Comparison of ENCODE assay signal across 8 mouse cellular contexts in the genomic region with DNA sequence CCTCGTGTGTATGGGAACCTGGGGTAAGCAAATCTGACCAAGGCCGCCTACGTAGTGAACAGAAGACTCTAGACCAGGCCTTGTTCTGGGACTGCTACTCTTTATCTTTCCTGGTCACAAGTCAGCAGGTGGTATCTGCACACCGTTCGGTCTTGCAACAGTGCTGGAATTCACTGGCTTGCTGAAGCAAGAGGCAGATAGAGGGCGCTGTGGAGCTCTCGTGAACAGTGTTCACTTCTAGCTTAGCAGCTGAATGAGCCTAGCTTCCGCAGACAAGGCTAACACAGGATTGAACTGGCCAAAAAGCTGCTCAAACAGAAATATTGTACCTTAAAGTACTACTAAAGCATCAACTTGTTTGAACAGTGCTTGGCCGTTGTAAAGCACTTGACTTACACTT.
A peak's percentile ranks its signal among the peaks of the same experiment; 100 is the strongest.
DNase-seq lines count a peak whose midpoint lies in the region; ATAC-seq and TF ChIP-seq lines count a peak whose summit lies in the region.

No protein-coding gene starts in this region.

- TF ChIP-seq CTCF in kidney, adult 2 months (conservative IDR thresholded peaks at IDR 0.05; ENCODE audit: insufficient read depth, insufficient read length, low read depth, low read length), result peak; percentile 99

- H3K27me3 ChIP-seq in heart, embryonic 11.5 days (ENCODE audit: control insufficient read depth, insufficient read depth, low read length), result no peaks in the 10 kb centered on the region
- H3K27me3 ChIP-seq in kidney, adult 2 months (replicated peaks; ENCODE audit: control insufficient read depth, insufficient read depth, low read length), result no peaks in the 10 kb centered on the region
- H3K27me3 ChIP-seq in limb, embryonic 14.5 days (ENCODE audit: control insufficient read depth, insufficient read depth, low read length), result no peaks in the 10 kb centered on the region
- H3K27me3 ChIP-seq in midbrain, embryonic 16.5 days (ENCODE audit: control insufficient read depth, insufficient read depth, low read depth, low read length), result no peaks in the 10 kb centered on the region
- no peaks in the 10 kb centered on the region for H3K27me3 ChIP-seq in splenic B cell, adult 2 months (ENCODE audit: control insufficient read depth, insufficient read depth, low read length, poor library complexity, severe bottlenecking)

- H3K9ac ChIP-seq in heart, embryonic 11.5 days (ENCODE audit: low read depth, low read length), result no peak overlapping the region
- H3K9ac ChIP-seq in limb, embryonic 14.5 days (ENCODE audit: low read depth, low read length, severe bottlenecking), result no peak overlapping the region
- H3K9ac ChIP-seq in midbrain, embryonic 16.5 days (ENCODE audit: low read depth, low read length), result no peak overlapping the region

- H3K4me1 ChIP-seq in heart, embryonic 11.5 days (ENCODE audit: control insufficient read depth, insufficient read depth, low read length), result peaks cover 20% of the 10 kb centered on the region
- no peaks in the 10 kb centered on the region for H3K4me1 ChIP-seq in kidney, adult 2 months (ENCODE audit: control insufficient read depth, insufficient read depth, low read length)
- H3K4me1 ChIP-seq in limb, embryonic 14.5 days (ENCODE audit: control insufficient read depth, insufficient read depth, low read length), result no peaks in the 10 kb centered on the region
- H3K4me1 ChIP-seq in midbrain, embryonic 16.5 days (ENCODE audit: control insufficient read depth, insufficient read depth, low read length), result no peaks in the 10 kb centered on the region

- peak; percentile 91 for DNase-seq in heart, adult 11 months
- peak; percentile 73 to 84 for DNase-seq in cerebellum, postnatal 4 days (ENCODE audit: low spot score in 2 of 2)
- DNase-seq in gastrocnemius, postnatal 25 days, result peak; percentile 47
- DNase-seq in kidney, adult 2 months, result peak; percentile 88
- peak; percentile 91 for DNase-seq in limb, embryonic 14.5 days (ENCODE audit: low spot score)
- DNase-seq in splenic B cell, adult 2 months (ENCODE audit: low read depth, low spot score), result peak; percentile 89

- no peak for ATAC-seq in heart, embryonic 11.5 days (replicated peaks; ENCODE audit: insufficient number of reproducible peaks, low FRiP score, low TSS enrichment)
- ATAC-seq in limb, embryonic 14.5 days (ENCODE audit: low FRiP score, low read depth), result peak; percentile 75
- ATAC-seq in midbrain, embryonic 16.5 days, result peak; percentile 68; the same call in 1 of the 2 replicates

- H3K4me3 ChIP-seq in heart, embryonic 11.5 days (ENCODE audit: low read depth, low read length), result no peak overlapping the region
- H3K4me3 ChIP-seq in kidney, adult 2 months (ENCODE audit: insufficient read depth, low read depth, low read length), result no peak overlapping the region
- H3K4me3 ChIP-seq in limb, embryonic 14.5 days (replicated peaks; ENCODE audit: low read length), result no peak overlapping the region
- H3K4me3 ChIP-seq in midbrain, embryonic 16.5 days (ENCODE audit: low read depth, low read length), result no peak overlapping the region

- H3K27ac ChIP-seq in heart, embryonic 11.5 days (ENCODE audit: low read depth, low read length), result no peak overlapping the region
- no peak overlapping the region for H3K27ac ChIP-seq in kidney, adult 2 months (ENCODE audit: insufficient read depth, low read depth, low read length)
- no peak overlapping the region for H3K27ac ChIP-seq in limb, embryonic 14.5 days (replicated peaks; ENCODE audit: low read depth, low read length)
- no peak overlapping the region for H3K27ac ChIP-seq in midbrain, embryonic 16.5 days (ENCODE audit: low read length)

- 32% methylated on average over 9 of the region's 9 CpGs for WGBS in heart, embryonic 11.5 days (ENCODE audit: insufficient replicate concordance)
- WGBS in kidney, adult 2 months, result 34% methylated on average over 9 of the region's 9 CpGs
- WGBS in limb, embryonic 14.5 days, result 24% methylated on average over 9 of the region's 9 CpGs
- WGBS in midbrain, embryonic 16.5 days, result 24% methylated on average over 9 of the region's 9 CpGs

- H3K36me3 ChIP-seq in heart, embryonic 11.5 days (ENCODE audit: control insufficient read depth, insufficient read depth, low read length), result no peaks in the 10 kb centered on the region
- H3K36me3 ChIP-seq in kidney, adult 2 months (ENCODE audit: control insufficient read depth, insufficient read depth, low read length), result no peaks in the 10 kb centered on the region
- H3K36me3 ChIP-seq in limb, embryonic 14.5 days (ENCODE audit: control insufficient read depth, insufficient read depth, low read length), result no peaks in the 10 kb centered on the region
- H3K36me3 ChIP-seq in midbrain, embryonic 16.5 days (ENCODE audit: control insufficient read depth, insufficient read depth, low read length), result no peaks in the 10 kb centered on the region
- H3K36me3 ChIP-seq in splenic B cell, adult 2 months (ENCODE audit: control insufficient read depth, insufficient read depth, low read length, poor library complexity, severe bottlenecking), result no peaks in the 10 kb centered on the region

- no peaks in the 10 kb centered on the region for H3K9me3 ChIP-seq in heart, embryonic 11.5 days (replicated peaks; ENCODE audit: control insufficient read depth, low read length)
- no peaks in the 10 kb centered on the region for H3K9me3 ChIP-seq in limb, embryonic 14.5 days (ENCODE audit: control insufficient read depth, low read length)
- no peaks in the 10 kb centered on the region for H3K9me3 ChIP-seq in midbrain, embryonic 16.5 days (replicated peaks; ENCODE audit: control insufficient read depth, low read length, poor library complexity, severe bottlenecking)

- no peak overlapping the region for H3K4me2 ChIP-seq in heart, embryonic 11.5 days
- no peak overlapping the region for H3K4me2 ChIP-seq in limb, embryonic 14.5 days (replicated peaks; ENCODE audit: low read depth, low read length, severe bottlenecking)
- H3K4me2 ChIP-seq in midbrain, embryonic 16.5 days (ENCODE audit: low read length), result no peak overlapping the region

- TF ChIP-seq POLR2A in kidney, adult 2 months (IDR thresholded peaks at IDR 0.05; ENCODE audit: low read depth, low read length), result no peak
- no peak for TF ChIP-seq POLR2A in limb, embryonic 14.5 days (IDR thresholded peaks at IDR 0.05; ENCODE audit: borderline replicate concordance, extremely low read depth, insufficient read depth, insufficient read length)
